Mouse (Mus musculus): Measurements from ENCODE around the gene Fam57b. TPM values are rescaled to one million over a fixed set of nuclear protein-coding genes. Genes with fewer than 3 reads are reported as not detected.

The Fam57b gene
- total RNA-seq, 2 experiments from 2014 or later, result 12.9 to 13.7 TPM

DNA sequence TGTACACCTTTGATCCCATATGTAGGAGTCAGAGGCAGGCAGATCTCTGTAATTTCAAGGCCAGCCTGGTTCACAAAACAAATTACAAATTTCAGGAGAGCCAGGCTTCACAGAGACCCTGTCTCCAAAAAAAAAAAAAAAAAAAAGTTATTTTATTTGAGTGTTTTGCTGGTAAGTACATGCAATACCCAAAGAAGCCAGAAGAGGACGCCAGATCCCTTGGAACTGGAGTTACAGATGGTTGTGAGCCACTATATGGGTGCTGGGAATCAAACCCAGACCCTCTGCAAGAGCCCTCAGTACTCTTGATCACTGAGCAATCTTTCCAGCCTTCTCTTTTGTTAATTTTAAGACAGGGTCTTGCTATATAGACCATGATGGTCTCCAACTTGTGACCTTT is 21.4 kb downstream of the Fam57b start:
- no peak for DNase-seq
- intact Hi-C loops (cut with DNase I), result no loop called here

DNA sequence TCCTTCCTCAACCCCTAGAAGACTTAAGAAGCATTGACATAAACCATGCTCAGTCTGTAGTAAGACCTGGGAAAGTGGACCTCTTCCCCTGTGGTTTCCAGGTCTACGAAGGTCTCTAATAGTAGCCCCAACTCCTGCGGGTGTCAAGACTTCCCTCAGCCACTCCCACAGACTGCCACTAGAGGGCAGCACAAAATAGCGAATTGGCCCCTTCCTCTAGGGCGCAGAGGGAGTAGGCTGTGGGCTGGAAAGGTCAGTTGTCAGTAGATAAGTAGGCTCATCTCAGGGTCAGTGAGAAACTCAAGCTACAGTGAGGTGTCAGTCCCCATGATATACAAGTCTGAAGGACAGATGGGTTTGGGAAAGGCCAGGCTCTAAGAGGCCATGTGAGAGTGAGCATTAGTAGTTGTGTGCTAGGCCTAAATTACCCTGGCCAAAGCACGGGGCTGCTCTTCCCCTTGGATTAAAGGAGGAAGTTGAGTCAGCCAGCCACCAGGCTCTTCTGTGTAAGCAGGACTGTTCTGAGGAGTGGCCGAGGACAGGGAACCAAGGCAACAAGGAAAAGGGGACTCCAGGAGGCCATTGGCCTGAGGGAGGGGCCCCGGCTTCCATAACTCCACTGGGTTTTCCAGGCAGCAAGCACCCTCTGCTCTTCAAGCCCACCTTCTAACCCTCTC is 24.5 kb downstream of the Fam57b start:
- DNase-seq, result peak; percentile 82 to 90
- intact Hi-C loops (cut with DNase I), result loop anchor here (1.0 kb wide), 1 partner anchor 141 kb away; no protein-coding TSS in a partner anchor

- peak in 1 of 2 experiments; percentile 25 for DNase-seq
- intact Hi-C loops (cut with DNase I), result loop anchor here (1.0 kb wide), 1 partner anchor 141 kb away; no protein-coding TSS in a partner anchor
Observed at GRCm38 (mm10) chr7:126822741-126823140, 25.3 kb downstream of the Fam57b start.

DNA sequence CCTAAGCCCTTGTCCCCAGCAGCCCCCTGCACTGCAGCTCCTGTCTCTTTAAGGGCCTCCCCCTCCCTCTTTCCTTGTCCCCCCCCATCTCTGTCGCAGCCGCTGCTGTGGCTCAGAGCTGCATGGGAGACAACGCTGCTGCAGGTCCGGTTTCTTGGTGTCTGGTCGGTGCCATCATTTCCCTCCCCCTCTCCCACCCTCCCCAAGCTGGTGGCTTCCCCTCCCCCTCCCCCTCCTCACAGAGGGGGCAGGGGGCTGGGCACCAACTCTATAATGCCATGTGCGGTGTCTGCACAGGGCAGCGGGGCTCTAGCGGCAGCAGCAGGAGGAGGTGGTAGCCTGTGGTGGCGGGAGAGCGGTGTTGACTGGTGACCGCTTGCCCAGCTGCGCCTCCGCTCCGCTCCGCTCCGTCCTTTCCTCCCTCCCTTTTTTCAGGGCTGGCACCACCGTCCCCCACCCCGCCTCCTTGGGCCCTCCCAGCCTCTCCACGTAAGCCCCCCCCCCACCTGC is 25.8 kb downstream of the Fam57b start:
- no peak for DNase-seq
- intact Hi-C loops (cut with DNase I), result no loop called here

DNA sequence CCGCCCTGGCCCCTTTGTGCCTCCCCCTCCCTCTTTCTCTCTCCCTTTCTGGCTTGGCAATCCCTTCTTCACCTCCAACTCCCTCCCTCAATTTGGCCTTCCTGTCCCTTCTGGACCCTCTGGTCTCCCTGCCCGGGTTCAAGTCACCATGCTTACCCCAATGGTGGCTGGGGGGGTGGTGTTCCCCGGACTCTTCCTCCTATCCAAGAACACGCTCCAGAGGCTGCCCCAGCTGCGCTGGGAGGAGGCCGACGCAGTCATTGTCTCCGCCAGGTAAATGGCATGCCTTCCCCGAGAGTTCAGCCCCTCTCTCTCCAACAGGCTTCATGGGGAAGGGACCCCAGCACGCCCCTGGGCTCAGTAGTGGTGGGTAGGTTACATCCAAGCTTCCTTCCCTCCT is 26.5 kb downstream of the Fam57b start:
- intact Hi-C loops (cut with DNase I), result no loop called here
- no peak for DNase-seq

DNA sequence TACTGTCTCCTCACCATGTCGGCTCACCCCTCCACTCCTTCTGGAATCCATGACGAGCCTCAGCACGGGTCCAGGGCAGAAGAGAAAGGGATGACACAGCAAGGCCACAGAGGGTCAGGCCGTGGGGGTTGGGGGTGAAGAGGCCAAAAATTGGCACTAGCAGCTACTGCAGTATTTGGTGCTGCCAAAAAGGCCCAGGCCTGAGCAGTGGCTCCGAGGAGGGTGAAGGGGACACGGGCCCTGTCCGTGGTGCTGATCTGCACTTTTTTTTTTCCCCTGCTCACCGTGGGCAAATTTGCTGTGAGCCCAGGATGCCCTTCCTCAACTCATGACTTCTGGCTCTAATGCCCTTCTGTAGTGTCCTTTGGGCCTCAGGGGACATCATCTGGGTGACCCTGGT is 27.9 kb downstream of the Fam57b start:
- DNase-seq, result peak in 1 of 2 experiments; percentile 52
- intact Hi-C loops (cut with DNase I), result loop anchor here (5.0 kb wide), 1 partner anchor 122 kb away; the partner anchor contains the start of gene Asphd1

- DNase-seq, result no peak
- intact Hi-C loops (cut with DNase I), result loop anchor here (5.0 kb wide), 1 partner anchor 121 kb away; the partner anchor contains the start of gene Asphd1
Observed at GRCm38 (mm10) chr7:126825952-126826351, 28.5 kb downstream of the Fam57b start.

- DNase-seq, result no peak
- intact Hi-C loops (cut with DNase I), result no loop called here
Observed at GRCm38 (mm10) chr7:126831539-126831938, 34.1 kb downstream of the Fam57b start, which contains the start of gene 4930451I11Rik. Gene 4930451I11Rik, minus strand, starts transcription at chr7:126831639.

DNA sequence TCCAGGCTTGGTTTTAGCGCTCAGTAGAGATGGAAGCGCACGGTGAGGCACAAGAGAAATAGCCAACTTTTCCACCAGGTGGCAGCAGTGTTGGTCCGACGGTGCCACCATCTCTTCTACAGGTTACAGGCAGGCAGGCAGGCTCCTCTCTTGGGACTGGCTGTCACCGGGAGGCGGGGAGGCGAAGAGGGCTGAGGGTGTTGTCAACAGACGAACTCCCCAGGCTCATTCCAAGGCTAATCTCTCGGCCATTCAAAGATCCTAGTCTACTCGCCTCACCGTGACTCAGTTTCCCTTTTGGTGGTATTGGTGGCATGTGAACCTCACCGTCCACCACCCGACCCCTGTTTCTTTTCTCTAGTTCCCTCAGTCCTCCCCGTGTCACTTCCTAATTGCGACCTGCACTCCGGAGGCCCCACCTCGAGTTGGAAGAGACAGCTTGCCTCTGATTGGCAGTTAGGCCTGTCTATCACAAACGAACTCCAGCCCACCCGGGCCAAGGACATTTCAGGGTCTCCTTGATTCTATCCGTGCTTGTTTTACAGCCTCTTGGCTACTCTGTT is 34.6 kb downstream of the Fam57b start:
- peak; percentile 73 to 83 for DNase-seq
- intact Hi-C loops (cut with DNase I), result loop anchor here (2.0 kb wide), 1 partner anchor 273 kb away; no protein-coding TSS in a partner anchor

DNA sequence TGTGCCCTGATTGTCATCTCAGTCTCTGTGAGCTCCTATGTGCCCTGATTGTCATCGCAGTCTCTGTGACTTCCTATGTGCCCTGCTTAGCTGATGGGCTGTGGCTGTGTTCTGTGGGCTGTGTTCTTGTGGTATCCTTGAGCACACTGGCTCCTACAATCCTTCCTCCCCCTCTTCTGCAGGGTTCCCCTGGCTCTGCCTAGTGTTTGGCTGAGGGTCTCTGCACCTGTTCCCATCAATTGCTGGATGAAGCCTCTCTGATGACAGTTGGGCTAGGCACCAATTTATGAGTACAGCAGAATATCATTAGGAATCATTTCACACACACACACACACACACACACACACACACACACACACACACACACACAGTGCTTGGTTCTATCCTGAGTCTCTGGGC is 35.8 kb downstream of the Fam57b start:
- DNase-seq, result no peak
- intact Hi-C loops (cut with DNase I), result loop anchor here (2.0 kb wide), 1 partner anchor 272 kb away; no protein-coding TSS in a partner anchor

DNA sequence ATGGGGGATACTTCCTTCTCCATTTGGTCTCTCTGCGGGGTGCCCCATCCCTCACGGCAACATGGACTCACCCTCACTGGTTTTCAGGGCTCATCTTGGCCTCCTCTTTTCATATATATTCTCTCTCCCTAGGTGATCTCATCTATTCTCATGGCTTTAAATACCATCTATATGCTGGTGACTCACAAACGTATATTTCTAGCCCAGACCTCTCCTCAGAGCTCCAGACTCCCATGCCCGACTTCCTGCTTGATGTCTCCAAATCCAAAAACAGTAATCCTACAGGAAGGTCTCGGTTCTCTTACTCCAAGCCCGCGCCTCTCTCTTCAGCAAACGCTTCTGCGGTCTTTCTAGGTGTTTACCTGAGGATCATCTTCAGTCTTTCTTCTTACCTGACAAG is 45.8 kb downstream of the Fam57b start:
- intact Hi-C loops (cut with DNase I), result no loop called here
- DNase-seq, result no peak

- no peak for DNase-seq
- intact Hi-C loops (cut with DNase I), result no loop called here
Observed at GRCm38 (mm10) chr7:126845516-126845915, 48.0 kb downstream of the Fam57b start.

GRCm38 (mm10) chr7:126847116-126847420 is 49.6 kb downstream of the Fam57b start, which contains the start of gene Doc2a:
Gene Doc2a, plus strand, starts transcription at chr7:126847416.
- intact Hi-C loops (cut with DNase I), result no loop called here
- DNase-seq, result no peak

DNA sequence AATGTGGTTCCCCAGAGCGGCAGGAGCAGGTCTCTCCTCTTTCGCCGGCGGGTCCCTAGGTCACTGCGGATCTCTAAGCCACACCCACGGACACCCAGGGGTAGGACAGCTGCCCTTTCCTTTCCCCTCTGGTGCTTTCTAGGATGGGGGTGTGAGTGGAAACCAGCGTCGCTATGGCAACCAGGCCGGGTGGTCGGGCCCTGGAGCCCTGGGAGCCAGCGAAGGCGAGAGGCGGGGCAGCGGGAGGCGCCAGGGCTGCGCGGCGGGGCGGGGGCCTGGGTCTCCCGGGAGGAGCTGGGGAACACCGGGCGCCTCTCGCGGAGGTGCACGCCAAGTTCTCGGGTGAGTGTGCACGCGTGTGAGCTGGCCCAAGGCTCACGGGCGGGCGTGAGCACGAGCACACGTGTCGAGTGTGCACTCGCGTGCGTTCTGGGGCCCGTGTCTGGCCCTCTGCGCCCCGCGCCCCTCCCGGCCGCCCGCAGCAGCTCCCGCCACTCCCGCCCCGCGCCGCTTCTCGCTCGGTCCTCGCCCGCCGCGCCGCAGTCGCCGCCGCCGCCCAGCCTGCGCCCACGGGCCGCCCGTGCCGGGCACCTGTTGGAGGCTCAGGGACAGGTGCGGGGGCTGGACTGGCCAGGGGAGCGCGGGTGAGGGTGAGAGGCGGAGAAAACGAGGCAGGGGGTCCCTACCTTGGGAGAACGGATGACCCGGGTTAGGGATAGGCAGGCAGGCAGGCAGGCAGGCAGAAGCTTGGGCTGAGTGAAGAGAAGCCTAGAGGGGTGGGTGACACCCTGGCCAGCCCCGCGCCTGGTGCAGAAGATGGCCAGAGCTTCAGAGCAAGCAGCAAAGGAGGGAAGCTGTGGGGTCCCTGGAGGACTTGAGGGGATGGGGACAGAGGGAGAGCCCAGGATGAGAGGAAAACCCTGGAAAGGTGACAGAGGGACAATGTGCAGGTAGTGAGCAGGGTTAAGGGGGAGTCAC is 50.2 kb downstream of the Fam57b start:
- intact Hi-C loops (cut with DNase I), result no loop called here
- no peak for DNase-seq

GRCm38 (mm10) chr7:126848794-126849193 is 51.3 kb downstream of the Fam57b start:
- intact Hi-C loops (cut with DNase I), result no loop called here
- no peak for DNase-seq

DNA sequence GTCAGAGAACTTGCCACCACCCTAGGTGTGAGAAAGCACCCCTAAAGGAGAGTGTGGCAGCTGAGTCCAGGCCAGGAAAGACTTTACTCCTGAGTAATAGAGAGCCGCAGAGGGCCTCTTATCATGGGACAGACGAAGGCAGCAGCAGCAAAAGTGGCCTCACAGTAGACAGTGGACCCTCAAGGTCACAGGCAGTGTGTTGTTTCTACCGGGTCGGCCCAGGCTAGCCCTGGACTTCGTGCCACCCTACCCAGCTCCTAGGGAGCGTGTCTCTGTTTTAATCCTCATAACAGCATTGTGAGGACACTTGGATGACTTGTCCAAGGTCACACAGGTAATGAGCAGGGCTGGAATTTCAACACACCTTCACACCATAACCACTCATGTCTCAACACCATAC is 52.7 kb downstream of the Fam57b start:
- intact Hi-C loops (cut with DNase I), result no loop called here
- DNase-seq, result no peak

GRCm38 (mm10) chr7:126851192-126851591 is 53.7 kb downstream of the Fam57b start:
- DNase-seq, result no peak
- intact Hi-C loops (cut with DNase I), result no loop called here

DNA sequence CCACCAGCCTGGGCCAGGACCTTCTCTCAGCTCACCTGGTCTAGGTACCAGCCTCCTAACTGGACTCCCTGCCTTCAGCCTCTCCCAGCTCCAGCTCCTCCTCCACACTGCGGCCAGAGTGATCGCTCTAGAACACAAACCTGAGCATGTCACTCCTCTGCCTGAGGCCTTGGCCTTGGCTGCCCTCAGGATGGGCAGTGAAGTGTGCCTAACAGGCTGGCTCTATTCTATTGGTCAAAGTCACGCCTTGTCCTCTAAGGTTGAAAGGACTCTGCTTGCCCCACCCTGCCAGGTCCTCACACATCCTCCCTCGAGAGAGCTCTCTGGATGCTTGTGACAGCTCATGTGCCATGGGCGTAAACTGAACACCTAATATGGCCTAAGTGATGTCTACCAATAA is 56.0 kb downstream of the Fam57b start:
- no peak for DNase-seq
- intact Hi-C loops (cut with DNase I), result no loop called here

- intact Hi-C loops (cut with DNase I), result no loop called here
- DNase-seq, result no peak
Observed at GRCm38 (mm10) chr7:126855641-126856040, 58.2 kb downstream of the Fam57b start.

DNA sequence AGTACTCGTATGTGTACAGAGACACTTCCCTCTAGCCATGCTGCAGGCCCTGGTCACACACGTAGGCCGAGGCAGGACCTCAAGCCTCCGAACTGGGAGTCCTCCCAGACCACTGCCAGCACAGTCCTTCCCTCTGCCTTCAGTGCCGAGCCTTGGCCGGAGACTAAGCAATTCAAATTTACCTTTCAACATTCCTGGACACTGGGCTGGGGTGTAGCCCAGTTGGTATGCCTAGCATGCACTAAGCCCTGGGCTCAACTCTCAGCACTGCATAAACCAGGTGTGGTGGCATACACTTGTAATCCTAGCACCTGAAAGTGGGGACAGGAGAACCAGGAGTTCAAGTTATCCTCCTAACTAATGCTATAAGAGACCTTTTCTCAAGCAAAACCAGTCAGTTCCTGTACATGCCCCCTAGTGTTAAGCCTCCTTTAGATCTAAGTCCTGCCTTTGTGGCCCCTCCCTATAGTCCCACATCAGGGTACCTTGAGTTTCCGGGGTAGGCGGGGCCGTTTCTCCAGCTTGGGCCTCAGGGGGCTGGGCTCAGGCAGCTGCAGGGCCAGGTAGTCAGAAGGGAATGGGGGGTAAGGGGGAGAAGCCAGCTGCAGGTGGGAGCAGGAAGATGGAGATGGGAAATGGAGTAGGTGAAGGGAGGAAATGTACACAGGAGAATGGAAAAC is 59.4 kb downstream of the Fam57b start:
- no peak for DNase-seq
- intact Hi-C loops (cut with DNase I), result no loop called here

All from heart, postnatal 14 days (tissue).